Mouse (Mus musculus): ENCODE data around the gene Adam4. TPM values are rescaled to one million over a fixed set of nuclear protein-coding genes. Genes with fewer than 3 reads are reported as not detected.
"Not testable (repeated sequence)": the region's sequence is repeated elsewhere in the genome, so short reads cannot be mapped to it uniquely, and the experiment has no call there.

Gene Adam4
- polyA plus RNA-seq (2015; fragmentation: Nextera tagmentation; extraction: Ambion mirVana), result 0.50 and 0.71 TPM in 2 replicates

DNA sequence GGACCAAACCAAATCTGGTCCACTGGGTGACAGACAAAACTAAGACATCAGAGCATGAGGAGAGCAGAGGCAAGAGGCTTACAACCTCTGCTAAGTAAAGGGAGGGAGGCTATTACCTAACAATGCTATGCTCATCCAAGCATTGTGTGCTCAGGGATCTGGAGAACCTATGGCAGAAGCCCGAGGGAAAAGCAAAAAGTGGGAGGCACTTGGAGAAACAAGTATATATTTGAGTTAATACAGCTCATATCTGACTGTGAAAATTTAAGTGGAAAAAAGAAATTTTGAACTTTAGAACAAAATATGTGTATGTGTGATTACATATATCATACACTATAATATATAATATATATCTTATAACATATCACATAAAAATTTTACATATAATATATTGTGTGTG lies at the start of gene Adam4:
Gene Adam4 (minus strand): TSS at position 101 of the 400 bp plus-strand sequence.
- Histone ChIP-seq H3K27me3 (no peaks in the 10 kb centered on the region), H3K9me3 (replicated peaks) (0 out of 2 replicates have a peak, but pooled peaks cover 8% of the 10 kb centered on the region), H3K9ac (no peak within 1 kb of the TSS), H3K4me1 (no peaks in the 10 kb centered on the region), H3K36me3 (ENCODE audit: poor library complexity, severe bottlenecking) (peaks cover 25% of the 10 kb centered on the region), H3K4me2 (no peak within 1 kb of the TSS), H3K4me3 (no peak within 1 kb of the TSS), H3K27ac (no peak within 1 kb of the TSS)
- no peak for ATAC-seq
- WGBS, result 94% methylated on average over 1 of the region's 1 CpGs

- ATAC-seq, H3K4me2 ChIP-seq: not testable (repeated sequence)
- 94% methylated on average over 7 of the region's 7 CpGs for WGBS
These were observed 37.3 kb upstream of the Adam4 start for GRCm38 (mm10) chr12:81459051-81459450.

GRCm38 (mm10) chr12:81438985-81439384 lies 17.2 kb upstream of the Adam4 start:
- not testable (repeated sequence) for H3K9me3 ChIP-seq (replicated peaks); ATAC-seq; H3K4me3 ChIP-seq; H3K27ac ChIP-seq; H3K4me2 ChIP-seq; H3K9ac ChIP-seq; H3K4me1 ChIP-seq; H3K27me3 ChIP-seq; H3K36me3 ChIP-seq (ENCODE audit: poor library complexity, severe bottlenecking)
- WGBS, result 95% methylated on average over 9 of the region's 9 CpGs

More at GRCm38 (mm10) chr12:81459051-81459450, 37.3 kb upstream of the Adam4 start:
- not testable (repeated sequence) for H3K4me1 ChIP-seq; H3K9ac ChIP-seq; H3K36me3 ChIP-seq (ENCODE audit: poor library complexity, severe bottlenecking); H3K9me3 ChIP-seq (replicated peaks); H3K4me3 ChIP-seq; H3K27me3 ChIP-seq; H3K27ac ChIP-seq

GRCm38 (mm10) chr12:81434778-81435177 lies 13.0 kb upstream of the Adam4 start:
- not testable (repeated sequence) for H3K4me3 ChIP-seq; ATAC-seq; H3K4me1 ChIP-seq; H3K4me2 ChIP-seq; H3K27me3 ChIP-seq; H3K9ac ChIP-seq; H3K9me3 ChIP-seq (replicated peaks); H3K36me3 ChIP-seq (ENCODE audit: poor library complexity, severe bottlenecking); H3K27ac ChIP-seq
- 95% methylated on average over 2 of the region's 2 CpGs for WGBS

- Histone ChIP-seq H3K4me2 (no peak overlapping the region), H3K27ac (no peak overlapping the region), H3K9ac (no peak overlapping the region), H3K27me3 (no peaks in the 10 kb centered on the region), H3K4me3 (no peak overlapping the region), H3K36me3 (ENCODE audit: poor library complexity, severe bottlenecking) (no peaks in the 10 kb centered on the region), H3K4me1 (no peaks in the 10 kb centered on the region), H3K9me3 (replicated peaks) (no peaks in the 10 kb centered on the region)
- no peak for ATAC-seq
- 73% methylated on average over 3 of the region's 3 CpGs for WGBS
These were observed 8.5 kb downstream of the Adam4 start for GRCm38 (mm10) chr12:81413211-81413610.

- Histone ChIP-seq H3K27me3 (no peaks in the 10 kb centered on the region), H3K4me2 (no peak overlapping the region), H3K4me1 (no peaks in the 10 kb centered on the region), H3K9ac (no peak overlapping the region), H3K9me3 (replicated peaks) (no peaks in the 10 kb centered on the region), H3K27ac (no peak overlapping the region), H3K36me3 (ENCODE audit: poor library complexity, severe bottlenecking) (no peaks in the 10 kb centered on the region), H3K4me3 (no peak overlapping the region)
- ATAC-seq, result no peak
- WGBS, result 92% methylated on average over 3 of the region's 3 CpGs
These were observed 12.8 kb downstream of the Adam4 start for GRCm38 (mm10) chr12:81408966-81409365.

DNA sequence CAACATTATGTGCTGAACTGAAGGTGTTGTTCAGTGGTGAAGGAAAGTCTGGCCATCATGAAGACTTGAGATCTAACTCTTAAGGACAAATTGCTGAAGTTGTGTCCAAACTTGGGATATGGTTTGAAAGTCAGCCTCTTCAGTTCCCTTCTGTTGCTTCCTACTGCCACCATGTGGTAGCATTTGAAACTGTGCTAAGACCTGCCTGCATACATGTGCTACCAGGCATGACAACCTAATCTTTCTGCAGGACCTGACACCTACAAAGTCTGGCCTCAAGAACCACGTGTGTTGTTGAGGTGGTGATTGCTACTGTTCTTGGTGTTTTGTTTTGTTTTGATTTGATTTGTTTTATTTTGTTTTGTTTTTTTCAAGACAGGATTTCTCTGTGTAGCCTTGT lies 19.6 kb downstream of the Adam4 start:
- Histone ChIP-seq H3K27me3 (no peaks in the 10 kb centered on the region), H3K4me1 (no peaks in the 10 kb centered on the region), H3K27ac (no peak overlapping the region), H3K9ac (no peak overlapping the region), H3K36me3 (ENCODE audit: poor library complexity, severe bottlenecking) (no peaks in the 10 kb centered on the region), H3K4me2 (no peak overlapping the region), H3K9me3 (replicated peaks) (no peaks in the 10 kb centered on the region), H3K4me3 (no peak overlapping the region)
- peak; percentile 74 for ATAC-seq
- WGBS, result 20% methylated on average over 1 of the region's 1 CpGs

DNA sequence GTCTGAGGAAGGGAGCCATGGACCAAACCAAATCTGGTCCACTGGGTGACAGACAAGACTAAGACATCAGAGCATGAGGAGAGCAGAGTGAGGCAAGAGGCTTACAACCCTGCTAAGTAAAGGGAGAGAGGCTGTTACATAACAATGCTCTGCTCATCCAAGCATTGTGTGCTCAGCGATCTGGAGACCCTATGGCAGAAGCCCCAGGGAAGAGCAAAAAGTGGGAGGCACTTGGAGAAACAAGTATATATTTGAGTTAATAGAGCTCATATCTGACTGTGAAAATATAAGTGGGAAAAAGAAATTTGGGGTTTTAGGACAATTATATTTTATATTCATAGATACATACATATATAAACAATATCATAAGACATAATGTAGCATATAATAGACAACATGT lies 42.4 kb downstream of the Adam4 start, which contains the start of gene Gm4787:
Gene Gm4787 (minus strand): TSS at position 101 of the 400 bp plus-strand sequence.
- not testable (repeated sequence) for H3K4me3 ChIP-seq, H3K27ac ChIP-seq
- 67% methylated on average over 1 of the region's 1 CpGs for WGBS

More for the DNA sequence above, 42.4 kb downstream of the Adam4 start, which contains the start of gene Gm4787:
- ATAC-seq; H3K9ac ChIP-seq; H3K4me1 ChIP-seq; H3K36me3 ChIP-seq (ENCODE audit: poor library complexity, severe bottlenecking); H3K9me3 ChIP-seq (replicated peaks); H3K4me2 ChIP-seq; H3K27me3 ChIP-seq: not testable (repeated sequence)

Other genes starting within 250 kb of the Adam4 start
- 2.0 and 2.2 TPM in 2 replicates for gene Slc8a3, start 88.8 kb downstream of the Adam4 start, polyA plus RNA-seq (2015; fragmentation: Nextera tagmentation; extraction: Ambion mirVana)
- gene Gm4787, start 42.5 kb downstream of the Adam4 start, polyA plus RNA-seq (2015; fragmentation: Nextera tagmentation; extraction: Ambion mirVana), result 0.23 and 0.43 TPM in 2 replicates
- gene Cox16, start 63.2 kb upstream of the Adam4 start, polyA plus RNA-seq (2015; fragmentation: Nextera tagmentation; extraction: Ambion mirVana), result 137 and 152 TPM in 2 replicates
- 25.8 and 27.8 TPM in 2 replicates for gene Gm20498, start 111.0 kb upstream of the Adam4 start, polyA plus RNA-seq (2015; fragmentation: Nextera tagmentation; extraction: Ambion mirVana)
- 39.5 and 40.5 TPM in 2 replicates for gene Synj2bp, start 111.0 kb upstream of the Adam4 start, polyA plus RNA-seq (2015; fragmentation: Nextera tagmentation; extraction: Ambion mirVana)
- gene Adam21, start 146.5 kb upstream of the Adam4 start, polyA plus RNA-seq (2015; fragmentation: Nextera tagmentation; extraction: Ambion mirVana), result 0.38 and 0.59 TPM in 2 replicates
- gene Med6, start 173.1 kb upstream of the Adam4 start, polyA plus RNA-seq (2015; fragmentation: Nextera tagmentation; extraction: Ambion mirVana), result 67.3 and 67.4 TPM in 2 replicates
- gene Ttc9, start 209.3 kb upstream of the Adam4 start, polyA plus RNA-seq (2015; fragmentation: Nextera tagmentation; extraction: Ambion mirVana), result 7.1 and 7.2 TPM in 2 replicates